Mouse (Mus musculus) midbrain, embryonic 16.5 days (tissue): Measurements from ENCODE around the gene Ip6k3. TPM values are rescaled to one million over a fixed set of nuclear protein-coding genes. Genes with fewer than 3 reads are reported as not detected.

ENCODE experiments used
- ATAC-seq: fragments of 200-750 bp; cut with Nextera tagmentation; 2 replicates; pipeline ENCODE4 v1.8.0; 2017; ENCODE audit warnings: moderate TSS enrichment
- H3K27ac ChIP-seq: fragments of 300-500 bp; sonication (generic); 2 replicates; pipeline ENCODE4 v1.5.1; 2014; ENCODE audit warnings: mild to moderate bottlenecking, low read length, mixed read lengths
- H3K27me3 ChIP-seq: fragments of 300-500 bp; sonication (generic); 2 replicates; pipeline ENCODE4 v1.6.1; 2014; ENCODE audit warnings: low read depth, low read length, mixed read lengths; ENCODE audit not compliant: control insufficient read depth, insufficient read depth
- H3K36me3 ChIP-seq: fragments of 300-500 bp; sonication (generic); 2 replicates; pipeline ENCODE4 v1.6.1; 2014; ENCODE audit warnings: mild to moderate bottlenecking, low read length, moderate library complexity, mixed read lengths; ENCODE audit not compliant: control insufficient read depth, insufficient read depth
- H3K4me1 ChIP-seq: fragments of 300-500 bp; sonication (generic); 2 replicates; pipeline ENCODE4 v1.6.1; 2014; ENCODE audit warnings: mild to moderate bottlenecking, low read length, mixed read lengths; ENCODE audit not compliant: control insufficient read depth, insufficient read depth
- H3K4me2 ChIP-seq: fragments of 300-500 bp; sonication (generic); 2 replicates; pipeline ENCODE4 v1.6.1; 2014; ENCODE audit warnings: mild to moderate bottlenecking, low read length, mixed read lengths
- H3K4me3 ChIP-seq: fragments of 300-500 bp; sonication (generic); 2 replicates; pipeline ENCODE4 v1.5.1; 2014; ENCODE audit warnings: low read depth, mild to moderate bottlenecking, low read length, moderate library complexity, mixed read lengths
- H3K9ac ChIP-seq: fragments of 300-500 bp; sonication (generic); 2 replicates; pipeline ENCODE4 v1.6.1; 2014; ENCODE audit warnings: low read depth, low read length, mixed read lengths
- H3K9me3 ChIP-seq: fragments of 300-500 bp; sonication (generic); replicated peaks from 2 replicates; pipeline ENCODE4 v1.6.1; 2014; ENCODE audit warnings: mild to moderate bottlenecking, low read length, mixed read lengths; ENCODE audit not compliant: control insufficient read depth, poor library complexity, severe bottlenecking
- WGBS: fragments of 180-500 bp; shearing (Covaris S2); extraction: QIAGEN DNeasy Blood & Tissue Kit; methylation state at CpG from one replicate; pipeline ENCODE4 v1.1.7; 2014; 5-methylcytosine and 5-hydroxymethylcytosine counted together
- polyA plus RNA-seq: library from polyadenylated mRNA; unstranded; fragments of >200 nt; fragmentation: Nextera tagmentation; extraction: Ambion mirVana; gene quantifications from 2 replicates; pipeline ENCODE4 v1.2.1, GENCODE M21; 2015

Gene Ip6k3
- polyA plus RNA-seq, 1 experiment from 2014 or later, result 0.15 TPM

GRCm38 (mm10) chr17:27134187-27134586, 33.4 kb downstream of the Ip6k3 start:
- peak; percentile 34 for ATAC-seq
- peak overlapping the region; percentile 68 for H3K4me2 ChIP-seq
- H3K27ac ChIP-seq, result peak overlapping the region; percentile 93
- H3K9ac ChIP-seq, result peak overlapping the region; percentile 80; the same call in 1 of the 2 replicates
- no peaks in the 10 kb centered on the region for H3K9me3 ChIP-seq
- H3K27me3 ChIP-seq, result no peaks in the 10 kb centered on the region
- WGBS, result 33% methylated on average over 8 of the region's 9 CpGs
- peaks cover 40% of the 10 kb centered on the region for H3K4me1 ChIP-seq
- H3K36me3 ChIP-seq, result no peaks in the 10 kb centered on the region
- peak overlapping the region; percentile 77 for H3K4me3 ChIP-seq

- Histone ChIP-seq H3K36me3 (no peaks in the 10 kb centered on the region), H3K27me3 (no peaks in the 10 kb centered on the region), H3K9ac (peak within 1 kb of the TSS; percentile 80), H3K4me2 (peak within 1 kb of the TSS; percentile 68), H3K4me1 (peaks cover 35% of the 10 kb centered on the region), H3K9me3 (no peaks in the 10 kb centered on the region), H3K27ac (peak within 1 kb of the TSS; percentile 93), H3K4me3 (peak within 1 kb of the TSS; percentile 77)
- WGBS, result 1% methylated on average over 45 of the region's 46 CpGs
- ATAC-seq, result peak; percentile 91
Measured at GRCm38 (mm10) chr17:27133551-27134141, 33.9 kb downstream of the Ip6k3 start, which contains the start of gene Uqcc2. TSS of gene Uqcc2 (minus strand) at chr17:27133916.

- no peak overlapping the region for H3K4me2 ChIP-seq
- peaks cover 39% of the 10 kb centered on the region for H3K4me1 ChIP-seq
- no peak overlapping the region for H3K9ac ChIP-seq
- ATAC-seq, result no peak
- no peak overlapping the region for H3K27ac ChIP-seq
- no peaks in the 10 kb centered on the region for H3K9me3 ChIP-seq
- WGBS, result 94% methylated on average over 10 of the region's 10 CpGs
- H3K4me3 ChIP-seq, result no peak overlapping the region
- no peaks in the 10 kb centered on the region for H3K27me3 ChIP-seq
- no peaks in the 10 kb centered on the region for H3K36me3 ChIP-seq
Measured at GRCm38 (mm10) chr17:27132238-27132637, 35.4 kb downstream of the Ip6k3 start.

- no peak for ATAC-seq
- H3K4me2 ChIP-seq, result no peak overlapping the region
- H3K36me3 ChIP-seq, result no peaks in the 10 kb centered on the region
- H3K4me3 ChIP-seq, result no peak overlapping the region
- no peaks in the 10 kb centered on the region for H3K9me3 ChIP-seq
- H3K4me1 ChIP-seq, result peaks cover 44% of the 10 kb centered on the region
- no peaks in the 10 kb centered on the region for H3K27me3 ChIP-seq
- H3K27ac ChIP-seq, result no peak overlapping the region
- 80% methylated on average over 10 of the region's 10 CpGs for WGBS
- H3K9ac ChIP-seq, result no peak overlapping the region
Measured at GRCm38 (mm10) chr17:27131240-27131665, 36.3 kb downstream of the Ip6k3 start.

DNA sequence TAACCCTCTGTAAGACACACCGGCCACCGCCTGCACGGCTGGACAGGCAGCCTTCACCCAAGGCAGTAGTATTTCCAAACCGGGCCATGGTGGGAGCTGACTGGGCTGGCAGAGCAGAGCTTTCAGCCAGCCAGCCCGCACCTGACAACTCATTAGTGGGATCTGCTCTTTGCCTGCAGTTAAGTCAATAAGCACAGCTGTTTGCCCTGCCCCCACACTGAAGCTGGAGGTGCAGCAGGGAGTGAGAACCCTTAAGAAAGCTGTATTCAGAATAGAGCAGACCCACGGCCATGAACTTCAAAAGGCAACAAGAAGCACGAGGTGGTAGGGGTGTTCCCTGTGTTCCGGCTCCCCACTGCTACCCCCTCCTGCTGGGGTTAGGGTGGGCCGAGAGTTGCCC, 37.3 kb downstream of the Ip6k3 start:
- no peaks in the 10 kb centered on the region for H3K9me3 ChIP-seq
- peak overlapping the region; percentile 22; the same call in 1 of the 2 replicates for H3K4me2 ChIP-seq
- H3K9ac ChIP-seq, result 0 out of 2 replicates have a peak overlapping the region, but pooled peaks have one; percentile 2
- ATAC-seq, result no peak
- no peaks in the 10 kb centered on the region for H3K36me3 ChIP-seq
- H3K4me3 ChIP-seq, result no peak overlapping the region
- H3K27ac ChIP-seq, result peak overlapping the region; percentile 6
- WGBS, result 51% methylated on average over 9 of the region's 9 CpGs
- H3K27me3 ChIP-seq, result no peaks in the 10 kb centered on the region
- H3K4me1 ChIP-seq, result peaks cover 44% of the 10 kb centered on the region

GRCm38 (mm10) chr17:27129819-27130218, 37.8 kb downstream of the Ip6k3 start:
- ATAC-seq, result no peak
- 84% methylated on average over 7 of the region's 7 CpGs for WGBS
- H3K4me2 ChIP-seq, result peak overlapping the region; percentile 22; the same call in 1 of the 2 replicates
- H3K9me3 ChIP-seq, result no peaks in the 10 kb centered on the region
- H3K4me1 ChIP-seq, result peaks cover 44% of the 10 kb centered on the region
- H3K36me3 ChIP-seq, result no peaks in the 10 kb centered on the region
- no peak overlapping the region for H3K4me3 ChIP-seq
- H3K27me3 ChIP-seq, result no peaks in the 10 kb centered on the region
- 0 out of 2 replicates have a peak overlapping the region, but pooled peaks have one; percentile 2 for H3K9ac ChIP-seq
- H3K27ac ChIP-seq, result peak overlapping the region; percentile 6

GRCm38 (mm10) chr17:27129291-27129690, 38.3 kb downstream of the Ip6k3 start:
- 67% methylated on average over 13 of the region's 13 CpGs for WGBS
- Histone ChIP-seq H3K36me3 (no peaks in the 10 kb centered on the region), H3K9ac (no peak overlapping the region), H3K27ac (no peak overlapping the region), H3K4me1 (peaks cover 43% of the 10 kb centered on the region), H3K4me2 (no peak overlapping the region), H3K4me3 (no peak overlapping the region), H3K27me3 (no peaks in the 10 kb centered on the region), H3K9me3 (no peaks in the 10 kb centered on the region)
- no peak for ATAC-seq

- no peak overlapping the region for H3K27ac ChIP-seq
- H3K4me3 ChIP-seq, result no peak overlapping the region
- peaks cover 39% of the 10 kb centered on the region for H3K4me1 ChIP-seq
- 0 out of 2 replicates have a peak, but pooled peaks cover 3% of the 10 kb centered on the region for H3K36me3 ChIP-seq
- H3K27me3 ChIP-seq, result no peaks in the 10 kb centered on the region
- no peak for ATAC-seq
- no peak overlapping the region for H3K4me2 ChIP-seq
- 0 out of 2 replicates have a peak overlapping the region, but pooled peaks have one; percentile 15 for H3K9ac ChIP-seq
- H3K9me3 ChIP-seq, result no peaks in the 10 kb centered on the region
- WGBS, result 91% methylated on average over 5 of the region's 5 CpGs
Measured at GRCm38 (mm10) chr17:27128189-27128588, 39.4 kb downstream of the Ip6k3 start.

DNA sequence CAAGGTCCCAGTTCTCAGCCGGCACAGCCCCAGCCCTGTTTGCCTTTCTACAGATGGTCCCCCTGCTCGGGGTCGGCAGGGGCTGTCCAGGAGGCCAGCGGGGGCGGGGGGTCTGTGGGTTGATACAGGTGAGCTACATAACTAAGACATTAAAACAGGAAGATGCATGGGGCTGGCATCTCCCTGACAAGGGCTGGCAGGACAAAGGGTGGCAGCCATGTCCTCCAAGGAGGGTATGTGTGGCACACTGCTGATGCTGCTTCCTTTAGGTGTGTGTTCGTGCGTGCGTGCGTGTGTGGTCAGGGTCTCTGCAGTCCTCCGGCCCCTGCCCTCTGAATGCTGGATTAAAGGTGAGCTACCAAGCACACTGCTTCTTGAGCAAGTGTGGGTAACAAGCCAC, 40.6 kb downstream of the Ip6k3 start:
- ATAC-seq, result no peak
- Histone ChIP-seq H3K27ac (peak overlapping the region; percentile 36), H3K4me3 (no peak overlapping the region), H3K36me3 (peaks cover 12% of the 10 kb centered on the region), H3K4me1 (peaks cover 32% of the 10 kb centered on the region), H3K27me3 (no peaks in the 10 kb centered on the region), H3K4me2 (no peak overlapping the region), H3K9me3 (no peaks in the 10 kb centered on the region), H3K9ac (peak overlapping the region; percentile 33; the same call in 1 of the 2 replicates)
- 81% methylated on average over 10 of the region's 10 CpGs for WGBS
